Mouse (Mus musculus) forebrain, embryonic 15.5 days (tissue): Measurements from ENCODE around the gene Wnt2b. TPM values are rescaled to one million over a fixed set of nuclear protein-coding genes. Genes with fewer than 3 reads are reported as not detected.

Experiments
- ATAC-seq: fragments of 200-750 bp; cut with Nextera tagmentation; replicated peaks from 2 replicates; pipeline ENCODE4 v1.8.0; 2017; ENCODE audit warnings: mild to moderate bottlenecking, moderate TSS enrichment, moderate library complexity
- H3K27ac ChIP-seq: fragments of 300-500 bp; sonication (generic); replicated peaks from 2 replicates; pipeline ENCODE4 v1.5.1; 2015; ENCODE audit warnings: mild to moderate bottlenecking, inconsistent platforms
- H3K27me3 ChIP-seq: fragments of 300-500 bp; sonication (generic); 2 replicates; pipeline ENCODE4 v1.6.1; 2015; ENCODE audit warnings: inconsistent platforms
- H3K36me3 ChIP-seq: fragments of 300-500 bp; sonication (generic); 2 replicates; pipeline ENCODE4 v1.6.1; 2015; ENCODE audit warnings: mild to moderate bottlenecking, inconsistent platforms
- H3K4me1 ChIP-seq: fragments of 300-500 bp; sonication (generic); 2 replicates; pipeline ENCODE4 v1.6.1; 2015; ENCODE audit warnings: inconsistent platforms
- H3K4me2 ChIP-seq: fragments of 300-500 bp; sonication (generic); replicated peaks from 2 replicates; pipeline ENCODE4 v1.6.1; 2015; ENCODE audit warnings: mild to moderate bottlenecking, inconsistent platforms
- H3K4me3 ChIP-seq: fragments of 300-500 bp; sonication (generic); 2 replicates; pipeline ENCODE4 v1.5.1; 2015; ENCODE audit warnings: mild to moderate bottlenecking, inconsistent platforms
- H3K9ac ChIP-seq: fragments of 300-500 bp; sonication (generic); replicated peaks from 2 replicates; pipeline ENCODE4 v1.6.1; 2015; ENCODE audit warnings: mild to moderate bottlenecking, inconsistent platforms
- H3K9me3 ChIP-seq: fragments of 300-500 bp; sonication (generic); 2 replicates; pipeline ENCODE4 v1.6.1; 2016; ENCODE audit warnings: inconsistent platforms
- WGBS: fragments of 180-500 bp; shearing (Covaris S2); methylation state at CpG from one replicate; pipeline ENCODE4 v1.1.7; 2015; ENCODE audit warnings: mixed read lengths; 5-methylcytosine and 5-hydroxymethylcytosine counted together
- polyA plus RNA-seq: library from polyadenylated mRNA; unstranded; fragments of >200 nt; fragmentation: Nextera tagmentation; extraction: Ambion mirVana; gene quantifications from 2 replicates; pipeline ENCODE4 v1.2.1, GENCODE M21; 2015

Gene Wnt2b
- polyA plus RNA-seq, 1 experiment from 2014 or later, result 0.76 TPM

- H3K9ac ChIP-seq, result no peak overlapping the region
- no peaks in the 10 kb centered on the region for H3K4me1 ChIP-seq
- H3K27ac ChIP-seq, result no peak overlapping the region
- no peak overlapping the region for H3K4me2 ChIP-seq
- H3K9me3 ChIP-seq, result no peaks in the 10 kb centered on the region
- no peak overlapping the region for H3K4me3 ChIP-seq
- ATAC-seq, result no peak
- WGBS, result 87% methylated on average over 2 of the region's 2 CpGs
- H3K27me3 ChIP-seq, result no peaks in the 10 kb centered on the region
- H3K36me3 ChIP-seq, result no peaks in the 10 kb centered on the region; the same call in 1 of the 2 replicates
Observed at GRCm38 (mm10) chr3:104937728-104938305, 23.9 kb downstream of the Wnt2b start.

- H3K27me3 ChIP-seq, result no peaks in the 10 kb centered on the region
- ATAC-seq, result no peak
Observed at GRCm38 (mm10) chr3:104929385-104929784, 32.3 kb downstream of the Wnt2b start.

GRCm38 (mm10) chr3:104914986-104915385 is 46.7 kb downstream of the Wnt2b start:
- Histone ChIP-seq H3K4me1 (no peaks in the 10 kb centered on the region), H3K9me3 (no peaks in the 10 kb centered on the region), H3K27ac (no peak overlapping the region), H3K36me3 (peaks cover 10% of the 10 kb centered on the region; the same call in 1 of the 2 replicates), H3K4me3 (no peak overlapping the region), H3K27me3 (no peaks in the 10 kb centered on the region), H3K4me2 (no peak overlapping the region), H3K9ac (no peak overlapping the region)
- no peak for ATAC-seq
- 7% methylated on average over 3 of the region's 3 CpGs for WGBS

More at GRCm38 (mm10) chr3:104929385-104929784, 32.3 kb downstream of the Wnt2b start:
- H3K9ac ChIP-seq, result no peak overlapping the region
- 97% methylated on average over 6 of the region's 6 CpGs for WGBS
- H3K4me1 ChIP-seq, result peaks cover 5% of the 10 kb centered on the region; the same call in 1 of the 2 replicates
- no peak overlapping the region for H3K4me3 ChIP-seq
- H3K36me3 ChIP-seq, result peaks cover 16% of the 10 kb centered on the region
- no peak overlapping the region for H3K27ac ChIP-seq
- no peak overlapping the region for H3K4me2 ChIP-seq
- H3K9me3 ChIP-seq, result no peaks in the 10 kb centered on the region

- WGBS, result 85% methylated on average over 6 of the region's 6 CpGs
- H3K27me3 ChIP-seq, result no peaks in the 10 kb centered on the region
Observed at GRCm38 (mm10) chr3:104909195-104909594, 52.5 kb downstream of the Wnt2b start.

GRCm38 (mm10) chr3:104906007-104906406 is 55.7 kb downstream of the Wnt2b start:
- H3K9ac ChIP-seq, result no peak overlapping the region
- no peak overlapping the region for H3K4me3 ChIP-seq
- WGBS, result 86% methylated on average over 3 of the region's 3 CpGs
- H3K27me3 ChIP-seq, result no peaks in the 10 kb centered on the region
- no peaks in the 10 kb centered on the region for H3K9me3 ChIP-seq
- H3K27ac ChIP-seq, result no peak overlapping the region
- ATAC-seq, result no peak
- no peaks in the 10 kb centered on the region for H3K4me1 ChIP-seq
- H3K36me3 ChIP-seq, result peaks cover 19% of the 10 kb centered on the region; the same call in 1 of the 2 replicates
- H3K4me2 ChIP-seq, result no peak overlapping the region

More at GRCm38 (mm10) chr3:104909195-104909594, 52.5 kb downstream of the Wnt2b start:
- H3K36me3 ChIP-seq, result peaks cover 14% of the 10 kb centered on the region; the same call in 1 of the 2 replicates
- H3K9me3 ChIP-seq, result no peaks in the 10 kb centered on the region
- H3K4me1 ChIP-seq, result no peaks in the 10 kb centered on the region
- no peak overlapping the region for H3K9ac ChIP-seq
- H3K4me2 ChIP-seq, result no peak overlapping the region
- H3K27ac ChIP-seq, result no peak overlapping the region
- no peak overlapping the region for H3K4me3 ChIP-seq
- ATAC-seq, result no peak

GRCm38 (mm10) chr3:104905389-104905788 is 56.3 kb downstream of the Wnt2b start:
- no peak for ATAC-seq
- Histone ChIP-seq H3K36me3 (peaks cover 17% of the 10 kb centered on the region; the same call in 1 of the 2 replicates), H3K27ac (no peak overlapping the region), H3K4me1 (no peaks in the 10 kb centered on the region), H3K27me3 (no peaks in the 10 kb centered on the region), H3K9me3 (no peaks in the 10 kb centered on the region), H3K4me3 (no peak overlapping the region), H3K4me2 (no peak overlapping the region), H3K9ac (no peak overlapping the region)
- WGBS, result 95% methylated on average over 4 of the region's 4 CpGs

GRCm38 (mm10) chr3:104901154-104901553 is 60.6 kb downstream of the Wnt2b start:
- Histone ChIP-seq H3K4me1 (peaks cover under 1% of the 10 kb centered on the region; the same call in 1 of the 2 replicates), H3K27ac (no peak overlapping the region), H3K9ac (no peak overlapping the region), H3K9me3 (no peaks in the 10 kb centered on the region), H3K4me3 (no peak overlapping the region), H3K4me2 (no peak overlapping the region), H3K36me3 (peaks cover 25% of the 10 kb centered on the region), H3K27me3 (no peaks in the 10 kb centered on the region)
- 91% methylated on average over 4 of the region's 4 CpGs for WGBS
- no peak for ATAC-seq

GRCm38 (mm10) chr3:104896141-104896540 is 65.6 kb downstream of the Wnt2b start:
- Histone ChIP-seq H3K27ac (no peak overlapping the region), H3K9ac (no peak overlapping the region), H3K9me3 (no peaks in the 10 kb centered on the region), H3K27me3 (no peaks in the 10 kb centered on the region), H3K4me2 (no peak overlapping the region), H3K4me1 (peaks cover 5% of the 10 kb centered on the region; the same call in 1 of the 2 replicates), H3K4me3 (no peak overlapping the region), H3K36me3 (peaks cover 42% of the 10 kb centered on the region)
- 39% methylated on average over 3 of the region's 3 CpGs for WGBS
- ATAC-seq, result no peak

Other genes with a start within 250 kb of the Wnt2b start
- 1.9 and 2.7 TPM in 2 replicates for gene Ppm1j, start 180.9 kb downstream of the Wnt2b start, polyA plus RNA-seq
- gene Fam19a3, start 180.1 kb downstream of the Wnt2b start, polyA plus RNA-seq, result 0.06 and 0.11 TPM in 2 replicates
- gene Rhoc, start 173.5 kb downstream of the Wnt2b start, polyA plus RNA-seq, result 43.3 and 44.6 TPM in 2 replicates
- gene Mov10, start 143.4 kb downstream of the Wnt2b start, polyA plus RNA-seq, result 7.5 and 7.6 TPM in 2 replicates
- gene St7l, start 97.9 kb downstream of the Wnt2b start, polyA plus RNA-seq, result 36.8 and 40.6 TPM in 2 replicates
- gene Capza1, start 97.4 kb downstream of the Wnt2b start, polyA plus RNA-seq, result 170 and 176 TPM in 2 replicates
- 54.8 and 61.1 TPM in 2 replicates for gene Cttnbp2nl, start 91.2 kb upstream of the Wnt2b start, polyA plus RNA-seq
- not detected in 2 replicates for gene 4930564D02Rik, start 104.9 kb upstream of the Wnt2b start, polyA plus RNA-seq